Mouse (Mus musculus) cerebellum, postnatal 4 days (tissue): Measurements from ENCODE around the gene Ftsj1.

Experiments
- DNase-seq, 2 experiments: peaks; one replicate each; pipeline ENCODE4 v3.0.0; 2022; ENCODE audit warnings: low spot score in 2 of 2, mixed read lengths in 1 of 2

Ftsj1 gene

DNA sequence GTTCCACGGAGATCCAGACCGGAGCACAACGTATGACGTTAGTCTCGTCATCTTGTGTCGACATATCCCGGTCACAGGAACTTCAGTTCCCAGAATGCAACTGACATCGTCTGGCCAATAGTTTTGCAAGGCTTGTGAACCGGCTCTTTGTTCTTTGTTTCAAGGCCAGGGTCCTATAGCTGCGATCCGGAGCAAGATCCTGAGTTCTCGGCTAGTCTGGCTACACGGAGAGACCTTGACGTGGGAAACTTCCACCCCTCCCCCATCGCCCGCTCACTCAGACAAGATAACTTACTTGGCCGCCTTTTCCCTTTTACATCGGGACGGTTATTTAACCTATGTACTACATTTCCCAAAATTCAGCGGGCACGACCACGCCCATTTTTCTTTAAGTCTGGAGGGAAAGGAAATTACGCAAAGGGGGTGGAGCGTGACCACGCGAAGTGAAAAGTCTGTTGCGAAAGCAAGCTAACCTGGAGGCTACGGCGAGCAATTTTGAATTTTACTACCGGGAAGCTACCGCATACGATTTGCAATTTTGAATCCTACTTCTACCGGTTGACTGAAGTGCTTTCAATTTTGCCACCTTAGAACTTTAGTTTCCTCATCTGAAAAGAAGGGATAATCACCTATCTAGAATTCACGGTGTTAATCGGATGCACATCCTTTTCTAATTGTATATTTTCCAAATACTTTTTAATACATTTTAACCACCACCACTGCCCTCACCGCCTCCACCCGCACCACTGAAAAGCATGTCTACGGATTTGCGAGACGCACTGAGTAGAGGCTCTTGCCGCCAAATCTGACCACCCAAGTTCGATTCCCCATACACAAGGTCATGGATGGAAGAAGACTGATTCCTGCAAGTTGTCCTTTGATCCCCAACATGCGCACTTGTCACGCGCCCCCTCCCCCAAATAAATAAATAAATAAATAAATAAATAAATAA lies at the start of gene Ftsj1:
Gene Ftsj1, minus strand, starts transcription at position 73 of the 952 bp plus-strand sequence.
- DNase-seq = peak; percentile 24 to 62

DNA sequence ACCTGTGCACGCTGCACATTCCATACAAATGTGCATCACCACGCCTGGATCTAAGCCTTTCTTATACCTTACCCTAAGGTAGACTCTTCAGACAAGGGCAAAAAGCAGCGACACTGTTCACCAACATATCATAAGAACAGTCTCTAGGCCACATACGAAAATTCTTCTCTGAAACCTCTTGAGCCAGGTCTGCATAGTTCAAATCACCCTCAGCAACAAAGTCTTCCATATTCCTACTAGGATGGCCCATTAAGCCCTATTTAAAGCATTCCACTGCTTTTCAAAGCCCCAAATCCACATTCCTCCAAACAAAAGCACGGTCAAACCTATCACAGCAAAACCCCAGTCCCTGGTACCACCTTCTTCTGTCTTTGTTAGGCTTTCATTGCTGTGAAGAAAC lies 36.4 kb upstream of the Ftsj1 start:
- DNase-seq = no peak

GRCm38 (mm10) chrX:8274056-8274455 lies 21.9 kb upstream of the Ftsj1 start:
- DNase-seq = no peak

- DNase-seq = no peak
Observed at GRCm38 (mm10) chrX:8272000-8272399, 19.8 kb upstream of the Ftsj1 start.

DNA sequence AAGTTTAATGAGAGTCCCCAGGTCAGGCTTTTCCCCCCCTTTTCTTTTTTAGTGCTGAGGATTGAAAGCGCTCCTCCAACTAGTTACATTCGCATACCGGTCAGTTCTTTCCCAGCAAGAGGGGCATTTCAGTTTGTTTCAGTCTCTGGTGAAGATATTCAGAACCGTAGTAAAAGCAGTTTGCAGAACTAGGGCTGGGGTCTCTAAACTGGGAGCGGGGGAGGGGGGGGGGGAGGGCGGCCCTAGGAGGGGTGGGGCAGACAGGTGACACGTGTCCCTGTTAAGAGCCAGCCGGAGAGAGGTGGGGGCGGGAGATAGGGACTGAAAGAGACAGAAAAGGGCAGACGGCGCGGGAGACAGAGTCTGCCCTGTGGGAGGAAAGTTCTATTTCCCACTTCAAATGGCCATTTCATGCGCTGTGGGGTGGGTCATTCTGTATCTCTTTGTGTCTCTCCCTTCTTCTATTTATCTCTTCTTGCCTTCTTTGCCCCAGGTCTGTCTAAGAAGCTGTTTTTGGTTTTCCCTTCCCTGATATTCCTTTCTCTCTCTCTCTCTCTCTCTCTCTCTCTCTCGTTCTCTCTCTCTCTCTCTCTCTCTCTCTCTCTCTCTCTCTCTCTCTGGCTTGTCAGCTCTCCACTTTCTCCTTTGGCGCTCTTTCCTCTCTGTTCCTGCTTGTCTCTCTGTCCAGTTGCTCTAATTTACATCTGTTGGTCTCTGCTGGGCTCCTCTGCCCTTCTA lies 19.0 kb upstream of the Ftsj1 start, which contains the start of gene Slc38a5:
Gene Slc38a5, plus strand, starts transcription at position 51 of the 738 bp plus-strand sequence.
- no peak for DNase-seq

DNA sequence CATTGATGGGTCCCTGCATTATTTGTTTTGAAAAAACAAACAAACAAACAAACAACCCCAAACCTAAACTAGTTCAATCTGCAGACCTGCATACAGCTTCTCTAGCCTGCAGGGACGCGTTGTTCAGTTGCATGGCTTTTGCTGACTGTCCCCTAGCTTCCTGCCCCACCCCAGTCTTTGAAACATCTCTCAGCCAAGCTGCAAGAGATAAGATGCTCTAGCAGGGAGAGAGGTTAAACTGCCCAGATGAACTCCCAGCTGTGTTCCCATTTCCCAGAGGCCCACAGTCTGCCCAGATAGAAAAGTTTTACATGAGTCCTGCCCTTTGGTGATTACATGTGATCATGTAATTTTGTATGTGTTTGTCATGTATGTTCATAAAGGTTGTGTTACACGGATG lies 12.0 kb upstream of the Ftsj1 start:
- DNase-seq = no peak

DNA sequence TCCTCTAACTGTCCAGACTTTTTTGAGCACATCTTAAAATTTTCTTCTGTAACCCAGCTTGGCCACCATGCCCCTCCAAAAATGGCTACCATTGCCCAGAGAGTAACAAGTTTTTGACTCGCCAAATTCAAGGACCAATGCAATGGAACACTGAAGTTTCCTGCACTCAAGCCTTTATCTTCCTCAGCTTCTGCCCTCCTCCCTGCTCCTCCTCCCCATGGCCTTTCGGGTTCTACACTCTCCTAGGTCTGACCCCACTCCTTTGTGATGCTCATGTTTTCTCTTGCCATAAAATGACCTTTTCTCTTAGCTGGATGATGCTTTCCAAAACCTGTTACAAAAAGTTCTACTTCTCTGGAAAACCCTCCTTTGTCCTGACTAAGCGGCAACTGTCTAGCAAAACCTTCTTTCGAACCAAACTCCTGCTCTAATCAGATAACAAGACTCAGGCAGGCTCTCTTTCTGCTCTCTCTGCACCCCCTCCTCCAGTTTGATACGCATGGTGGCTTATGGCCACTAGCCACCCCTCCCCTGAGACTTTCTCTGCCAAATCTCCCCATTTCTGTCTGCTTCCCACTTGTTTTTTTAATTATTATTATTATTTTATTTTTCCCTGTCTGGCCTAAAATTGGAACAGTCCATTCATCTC lies 11.1 kb upstream of the Ftsj1 start:
- no peak for DNase-seq

DNA sequence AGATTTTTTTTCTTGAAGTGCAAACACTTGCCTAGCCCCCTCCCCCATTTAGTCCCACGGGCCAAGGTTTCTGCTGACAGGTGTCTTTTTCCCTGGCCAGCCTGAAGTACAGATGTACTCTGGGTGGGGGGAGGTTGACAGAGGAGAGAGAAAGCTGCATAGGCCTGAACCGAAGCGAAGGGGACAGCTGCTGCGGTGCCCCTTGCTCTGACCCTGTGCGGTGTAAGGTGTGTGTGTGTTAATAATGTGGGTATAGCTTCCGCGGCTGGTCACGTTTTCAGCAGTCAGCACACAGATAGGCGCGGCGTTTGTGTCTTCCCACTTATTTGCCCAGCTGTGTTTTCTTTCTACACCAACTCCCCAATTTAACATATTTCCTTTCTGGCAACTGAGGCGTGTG lies 7.3 kb upstream of the Ftsj1 start:
- no peak for DNase-seq

DNA sequence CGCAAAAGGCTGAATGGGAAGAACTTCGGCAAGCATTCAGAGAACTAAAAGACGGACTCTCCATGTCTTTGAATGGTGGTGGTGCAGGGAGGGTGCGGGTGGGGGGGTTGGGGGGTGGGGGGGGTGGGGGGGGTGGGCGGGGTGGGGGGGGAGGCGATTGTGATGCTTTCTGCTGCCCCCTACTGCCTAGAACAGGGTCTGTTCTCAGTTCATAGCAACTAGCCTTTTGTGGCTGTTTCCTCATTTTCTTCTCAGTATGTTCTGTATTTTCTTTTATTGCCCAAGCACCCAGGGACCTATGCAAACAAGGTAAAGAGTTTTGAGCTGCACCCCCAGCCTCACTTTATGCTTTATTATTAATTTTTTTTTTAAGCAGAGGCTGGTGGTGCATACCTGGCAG lies 3.6 kb upstream of the Ftsj1 start:
- DNase-seq = no peak

DNA sequence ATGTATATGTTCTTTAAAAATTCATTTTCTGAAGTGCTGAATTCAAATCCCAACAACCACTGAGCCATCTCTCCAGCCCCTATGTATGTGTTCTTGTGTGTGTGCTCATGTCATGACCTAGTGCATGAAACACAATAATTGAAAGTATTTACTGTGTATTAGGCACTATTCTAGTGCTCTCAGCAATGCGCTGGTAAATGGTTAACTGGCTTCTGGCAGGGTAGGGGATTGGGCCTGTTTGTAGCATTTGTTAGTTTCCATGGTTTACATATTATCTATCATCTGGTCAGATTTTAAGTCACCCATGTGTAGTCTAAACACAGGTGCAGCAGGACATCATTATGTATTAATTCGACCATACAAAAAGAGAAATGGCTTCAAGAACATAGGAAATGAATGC lies 1.5 kb upstream of the Ftsj1 start:
- no peak for DNase-seq

GRCm38 (mm10) chrX:8251789-8252333 lies 345 bp downstream of the Ftsj1 start:
- no peak for DNase-seq

- no peak for DNase-seq
Observed at GRCm38 (mm10) chrX:8248542-8249120, 3.6 kb downstream of the Ftsj1 start.

GRCm38 (mm10) chrX:8247680-8248079 lies 4.5 kb downstream of the Ftsj1 start:
- no peak for DNase-seq

DNA sequence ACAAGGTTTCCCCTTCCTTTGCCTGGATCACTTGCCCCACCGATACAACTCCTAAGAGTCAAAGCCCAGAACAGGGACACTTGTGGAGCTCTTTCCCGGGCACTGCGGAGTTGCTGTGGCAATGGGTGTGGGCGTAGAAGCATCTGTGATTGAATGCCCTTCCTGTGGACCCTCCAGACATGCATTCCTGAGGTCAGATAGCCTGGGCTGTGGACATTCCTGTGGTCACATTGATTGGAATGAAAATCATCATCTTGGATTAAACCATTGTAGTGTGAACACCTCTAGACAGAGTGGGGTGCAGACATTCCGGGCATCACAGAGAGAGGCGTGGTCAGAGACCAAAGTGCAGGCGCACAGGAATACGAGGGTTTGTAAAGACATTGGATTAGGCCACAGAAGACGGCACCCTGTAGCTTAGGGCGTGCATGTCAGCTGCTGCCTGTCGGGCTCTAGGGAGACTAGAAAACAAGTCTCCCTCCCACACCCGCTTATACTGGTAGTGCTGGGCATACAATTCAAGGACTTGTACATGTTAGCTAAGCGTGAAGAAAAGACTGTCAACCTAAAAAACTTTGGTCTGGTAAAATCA lies 13.3 kb downstream of the Ftsj1 start:
- DNase-seq = no peak

GRCm38 (mm10) chrX:8236704-8237103 lies 15.5 kb downstream of the Ftsj1 start:
- no peak for DNase-seq

GRCm38 (mm10) chrX:8233602-8234001 lies 18.6 kb downstream of the Ftsj1 start:
- DNase-seq = no peak

GRCm38 (mm10) chrX:8230272-8230671 lies 21.9 kb downstream of the Ftsj1 start:
- no peak for DNase-seq

- DNase-seq = no peak
Observed at GRCm38 (mm10) chrX:8223473-8223872, 28.7 kb downstream of the Ftsj1 start.

DNA sequence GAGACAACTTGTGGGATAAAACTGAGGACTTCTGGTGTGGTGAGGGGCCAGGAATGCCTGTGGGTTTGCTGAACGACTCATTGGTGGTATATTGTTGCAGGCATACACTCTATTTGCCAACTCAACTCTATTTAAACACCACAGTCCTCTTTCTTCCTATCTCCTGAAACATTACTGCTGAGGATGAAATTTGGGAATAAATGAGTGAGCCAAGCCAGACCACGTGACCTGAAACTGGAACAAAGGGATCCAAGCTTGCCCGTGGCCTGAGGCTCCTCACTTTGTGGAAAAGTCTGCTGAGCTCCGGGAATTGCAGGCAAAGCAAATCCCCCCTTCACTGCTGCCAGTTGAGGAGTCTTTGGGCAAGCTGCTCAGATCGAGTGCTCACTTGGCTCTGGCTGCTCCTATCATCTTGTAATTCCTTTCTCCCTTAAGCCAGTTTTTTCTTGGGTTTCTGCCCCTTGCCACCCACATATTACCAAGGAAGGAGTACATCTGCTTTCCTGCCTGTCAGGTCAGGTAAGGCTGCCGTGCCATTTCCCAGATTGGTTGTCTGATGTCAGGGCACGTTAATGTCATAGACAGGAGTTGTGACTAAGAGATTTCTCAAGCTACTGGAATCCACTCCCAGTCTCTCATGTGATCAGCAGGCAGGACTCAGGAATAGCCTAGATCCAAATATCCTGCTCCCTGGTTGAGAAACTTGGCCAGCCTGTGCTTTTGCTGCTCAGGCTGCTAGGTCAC lies 29.4 kb downstream of the Ftsj1 start:
- no peak for DNase-seq

DNA sequence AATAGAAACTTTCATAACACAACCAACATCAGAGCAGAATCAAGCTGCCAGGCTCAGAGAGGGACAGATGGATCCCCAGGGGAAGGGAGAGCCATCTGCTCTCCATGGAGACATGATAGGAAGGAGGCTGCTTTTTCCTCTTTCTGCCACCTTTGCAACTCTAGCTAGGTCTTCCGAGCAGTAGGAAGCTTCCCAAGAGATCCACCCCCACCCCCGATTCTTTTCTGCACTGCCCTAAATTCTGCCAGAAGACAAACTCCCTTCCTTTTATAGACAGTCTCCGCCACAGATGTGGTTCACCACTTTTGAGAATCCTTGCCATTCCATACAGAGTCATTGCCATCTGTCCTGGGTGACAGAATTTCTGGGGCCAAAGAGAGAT lies 29.9 kb downstream of the Ftsj1 start:
- no peak for DNase-seq

- no peak for DNase-seq
Observed at GRCm38 (mm10) chrX:8219651-8220050, 32.6 kb downstream of the Ftsj1 start.
